Mouse (Mus musculus) G1E-ER4 (cell line): ENCODE data around the gene Chrna4. TPM values are rescaled to one million over a fixed set of nuclear protein-coding genes. Genes with fewer than 3 reads are reported as not detected.

Experiments used
- GATA1 ChIP-seq: IDR thresholded peaks from one replicate; pipeline ENCODE4 v1.8.0; 2012; ENCODE audit warnings: low read length, inconsistent platforms
- polyA plus RNA-seq: library from polyadenylated mRNA; stranded (reverse); fragments of >175 nt; gene quantifications from 2 replicates; pipeline ENCODE4 v1.2.3, GENCODE M21; 2012

The Chrna4 gene
- polyA plus RNA-seq = not detected in 2 replicates

DNA sequence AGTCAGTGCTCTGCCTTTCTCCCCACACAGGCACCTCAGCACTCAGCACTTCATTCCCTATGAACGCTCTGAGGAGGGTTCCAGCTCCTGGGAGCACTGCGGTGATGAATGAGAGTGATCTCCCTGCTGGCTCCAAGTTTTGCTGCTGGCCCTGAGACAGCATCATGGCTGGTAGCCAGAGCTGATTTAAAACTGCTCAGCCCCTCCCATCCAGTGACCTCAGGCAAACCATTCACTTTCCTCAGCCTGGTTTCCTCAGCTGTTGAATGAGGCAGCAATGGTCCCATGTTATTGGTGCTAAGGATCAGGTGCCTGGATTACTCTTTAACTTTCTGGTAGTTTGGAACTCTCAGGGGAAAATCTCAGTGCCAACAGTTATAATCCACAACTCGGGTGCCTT lies at the start of gene Chrna4:
Chrna4 (minus strand) TSS at position 110 of the 400 bp plus-strand sequence.
- TF ChIP-seq GATA1 = no peak

DNA sequence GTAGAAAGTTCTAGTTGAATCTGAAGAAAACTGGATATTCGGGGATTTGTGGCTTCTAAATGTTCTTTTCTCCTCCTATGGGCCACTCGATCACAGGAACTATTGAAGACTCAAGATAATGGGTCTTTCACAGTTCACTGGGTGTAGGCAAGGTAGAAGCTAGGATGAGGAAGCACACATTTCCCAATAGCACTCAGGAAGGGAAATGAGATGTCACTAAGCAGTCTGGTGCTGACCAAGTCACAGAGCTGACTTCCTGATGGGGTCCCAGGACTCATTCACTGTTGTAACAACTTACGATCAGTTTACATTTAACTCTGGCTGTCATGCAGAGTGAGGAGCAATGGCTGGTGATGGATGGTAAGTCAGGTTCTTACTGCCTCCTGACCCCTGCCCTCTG lies 46.8 kb upstream of the Chrna4 start:
- no peak for TF ChIP-seq GATA1

DNA sequence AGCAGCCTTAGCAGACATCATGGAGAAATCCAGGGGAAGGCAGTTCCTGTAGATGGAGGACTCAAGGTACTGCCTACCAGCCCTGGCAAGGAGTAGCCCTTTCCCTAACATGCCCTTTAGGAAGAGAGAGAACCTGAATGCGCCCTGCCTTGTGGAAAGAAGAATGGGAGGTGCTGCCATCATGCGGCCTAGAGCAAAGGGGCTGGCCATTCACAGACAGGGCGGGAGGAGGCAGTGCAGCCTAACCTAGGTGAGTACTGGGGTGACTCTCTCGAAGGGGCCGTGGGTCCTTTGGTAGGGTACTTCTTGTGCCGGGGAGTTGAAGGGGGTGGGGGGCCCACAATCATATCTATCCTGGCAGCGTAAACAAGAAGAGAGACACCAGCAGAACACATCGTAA lies 41.7 kb upstream of the Chrna4 start:
- TF ChIP-seq GATA1 = no peak

DNA sequence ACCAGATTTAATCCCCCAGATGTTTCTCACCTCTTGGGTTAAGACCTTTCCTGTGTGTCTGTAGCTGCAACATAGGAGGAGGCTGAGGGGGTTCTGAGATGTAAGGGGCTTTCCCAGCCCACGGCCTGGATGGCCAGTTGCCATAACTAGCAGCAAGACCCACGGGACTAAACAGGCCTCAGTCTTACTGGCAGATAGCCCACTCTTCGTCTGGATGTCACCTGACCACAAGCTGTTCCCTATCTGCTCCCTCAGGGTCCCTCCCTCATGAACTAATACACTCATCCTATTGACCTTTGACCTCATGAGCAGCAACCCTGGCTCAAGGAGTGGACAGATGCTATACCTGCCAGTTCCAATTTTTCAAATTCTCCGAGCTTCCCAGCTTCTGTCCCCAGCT lies 40.6 kb upstream of the Chrna4 start:
- no peak for TF ChIP-seq GATA1

DNA sequence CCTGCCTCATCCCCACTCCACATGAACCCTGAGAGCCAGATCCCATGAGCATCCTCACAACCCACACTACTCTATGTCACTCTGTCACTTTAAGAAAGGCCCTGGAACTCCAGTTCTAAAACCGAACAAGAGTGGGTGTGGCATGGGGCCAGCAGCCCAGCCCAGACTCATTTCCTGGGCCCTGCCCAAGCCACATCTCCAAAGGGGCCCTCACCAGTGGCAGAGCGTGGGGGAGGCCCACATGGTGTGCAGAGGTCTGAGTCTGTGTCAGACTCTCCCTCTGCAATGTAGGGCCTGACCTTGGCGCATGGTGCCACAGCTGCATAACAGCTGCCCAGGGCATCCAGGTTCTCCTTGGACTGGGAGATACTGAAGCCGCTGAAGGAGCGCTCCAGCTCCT lies 37.5 kb upstream of the Chrna4 start:
- TF ChIP-seq GATA1 = no peak

DNA sequence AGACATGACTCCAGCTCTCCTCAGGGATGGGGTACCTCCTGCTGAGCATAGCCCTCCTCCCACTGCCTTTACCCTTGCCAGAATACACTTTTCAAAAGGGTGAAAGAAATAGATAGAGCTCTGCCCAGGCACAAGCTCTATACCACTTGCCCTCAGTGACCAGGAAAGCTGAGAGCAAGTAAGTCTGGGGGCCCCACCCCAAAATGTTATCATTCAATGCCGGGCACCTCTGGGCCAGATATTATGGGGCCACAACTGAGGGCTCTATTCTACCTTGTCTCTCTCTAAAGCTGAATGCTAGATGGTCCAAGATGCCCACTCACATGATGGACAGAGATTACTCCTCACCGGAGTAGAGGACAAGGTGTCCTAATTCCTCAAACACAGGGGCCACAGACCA lies 36.2 kb upstream of the Chrna4 start:
- no peak for TF ChIP-seq GATA1

DNA sequence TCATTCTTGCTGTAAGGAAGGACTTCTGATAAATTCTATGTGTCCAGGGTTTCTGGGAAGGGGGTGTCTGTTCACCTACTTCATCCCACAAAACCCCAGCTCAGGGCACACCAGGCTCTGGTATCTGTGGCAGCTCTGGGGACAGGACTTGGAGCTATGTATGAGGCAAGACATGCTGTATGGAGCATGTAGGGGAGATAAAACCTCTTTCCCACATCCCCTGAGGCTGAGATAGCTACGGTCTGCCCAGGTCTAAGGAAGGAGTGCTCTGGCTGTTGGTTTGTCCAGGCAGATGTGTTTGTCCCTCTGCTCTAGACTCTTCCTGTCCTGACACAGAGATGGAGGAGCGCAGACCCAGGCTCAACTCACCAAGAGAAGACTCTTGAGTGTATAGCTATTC lies 35.6 kb upstream of the Chrna4 start:
- TF ChIP-seq GATA1 = no peak

DNA sequence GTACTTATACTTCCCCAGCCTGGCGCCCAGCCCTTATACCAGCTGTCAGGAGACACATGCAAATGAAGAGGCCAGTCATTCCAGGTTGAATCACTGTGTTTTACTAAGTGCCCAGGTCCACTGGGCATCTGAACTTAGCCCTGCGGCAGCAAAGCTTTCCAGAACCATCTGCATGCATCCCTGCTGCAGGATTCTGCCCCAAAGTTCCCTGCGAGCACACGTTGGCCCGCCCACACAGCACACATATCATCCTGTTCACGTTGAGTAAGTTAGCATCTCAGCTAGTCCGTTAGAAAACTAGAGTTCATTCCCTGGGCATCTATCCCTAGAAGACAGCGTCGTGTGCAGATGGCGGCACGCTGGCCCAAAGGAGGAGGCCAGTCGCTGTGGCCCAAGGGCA lies 32.2 kb upstream of the Chrna4 start:
- no peak for TF ChIP-seq GATA1

DNA sequence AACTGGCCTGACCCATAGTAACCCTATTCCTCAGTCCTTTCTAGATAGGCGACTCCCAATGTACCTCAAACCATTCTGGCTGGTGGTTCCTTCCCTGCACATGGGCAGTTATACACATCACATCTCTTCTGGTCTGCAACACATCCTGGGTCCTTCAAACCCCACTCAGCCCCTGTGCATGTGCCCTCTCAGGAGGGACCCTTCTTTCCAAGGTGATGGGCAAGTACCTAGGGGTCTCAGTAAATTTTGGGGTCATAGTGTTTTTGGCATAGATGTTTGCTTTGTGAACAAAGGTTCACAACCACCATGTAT lies 29.0 kb upstream of the Chrna4 start:
- TF ChIP-seq GATA1 = no peak

DNA sequence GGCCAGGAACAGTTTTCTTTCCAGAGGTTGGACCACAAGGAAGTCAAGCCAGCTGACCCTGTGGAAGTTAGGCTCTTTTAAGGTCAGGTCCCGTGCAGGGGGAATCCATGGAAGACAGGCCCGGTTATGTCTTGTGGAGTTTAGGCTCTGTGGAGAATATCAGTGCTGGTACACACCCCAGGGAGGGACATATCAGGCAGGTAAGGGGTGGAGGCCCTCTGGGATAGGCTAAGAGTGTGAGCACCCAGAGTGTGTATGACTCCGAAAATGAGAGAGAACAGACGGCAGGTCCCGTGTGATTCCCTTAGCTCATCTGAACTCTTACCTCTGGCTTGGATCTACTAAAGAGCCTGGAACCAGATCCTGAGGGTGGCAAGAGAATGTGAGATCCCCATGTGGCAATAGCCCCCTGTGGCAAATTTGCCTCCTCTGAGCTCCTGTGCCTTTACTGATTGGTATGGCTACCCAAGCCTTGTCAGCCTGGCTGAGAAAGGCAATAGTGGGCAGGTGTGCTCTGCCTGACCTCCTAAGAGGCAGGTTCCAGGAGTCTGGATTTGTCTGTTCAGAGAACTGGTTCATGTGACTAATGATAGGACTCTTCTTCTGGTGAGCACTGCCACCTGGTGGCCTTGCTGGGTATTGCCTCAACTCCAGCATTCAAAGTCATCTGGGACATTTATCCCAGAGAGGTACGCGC lies 28.5 kb upstream of the Chrna4 start:
- TF ChIP-seq GATA1 = no peak

DNA sequence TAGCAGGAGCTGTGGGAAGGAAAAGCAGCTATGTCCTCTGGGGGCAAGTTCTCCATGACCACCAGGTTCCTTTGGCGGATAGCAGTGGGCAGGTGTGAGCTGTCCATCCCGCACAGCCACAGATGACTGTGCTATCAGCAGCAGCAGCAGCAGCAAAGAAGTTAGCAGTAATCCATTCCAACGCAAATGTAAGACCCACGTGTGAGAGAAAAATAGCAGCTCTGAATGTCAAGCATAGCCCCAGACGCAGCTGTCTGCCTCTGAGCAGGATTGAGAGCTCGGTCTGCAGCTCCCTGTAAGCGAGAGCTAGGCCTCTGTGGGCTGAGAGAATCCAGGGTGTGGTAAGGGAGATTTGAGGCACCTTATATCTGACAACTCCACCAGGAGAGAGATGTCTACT lies 26.8 kb upstream of the Chrna4 start:
- no peak for TF ChIP-seq GATA1

DNA sequence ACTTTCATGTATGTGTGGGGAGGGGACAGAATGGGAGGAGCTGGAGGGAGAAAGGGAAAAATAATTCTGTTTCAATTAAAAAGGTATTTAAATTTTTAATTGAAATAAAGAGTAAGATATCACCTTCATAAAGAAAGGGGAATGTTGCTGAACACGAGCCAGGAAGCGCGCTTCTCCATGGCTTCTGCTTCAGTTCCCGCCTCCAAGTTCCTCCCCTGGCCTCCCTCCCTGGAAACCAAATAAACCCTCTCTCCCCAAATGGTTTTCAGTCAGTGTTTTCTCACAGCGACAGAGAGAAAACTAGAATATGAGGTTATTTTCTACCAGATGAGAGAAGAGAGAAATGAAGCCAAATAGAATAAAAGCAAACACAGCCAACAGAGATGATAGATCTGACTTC lies 25.2 kb upstream of the Chrna4 start:
- TF ChIP-seq GATA1 = no peak

DNA sequence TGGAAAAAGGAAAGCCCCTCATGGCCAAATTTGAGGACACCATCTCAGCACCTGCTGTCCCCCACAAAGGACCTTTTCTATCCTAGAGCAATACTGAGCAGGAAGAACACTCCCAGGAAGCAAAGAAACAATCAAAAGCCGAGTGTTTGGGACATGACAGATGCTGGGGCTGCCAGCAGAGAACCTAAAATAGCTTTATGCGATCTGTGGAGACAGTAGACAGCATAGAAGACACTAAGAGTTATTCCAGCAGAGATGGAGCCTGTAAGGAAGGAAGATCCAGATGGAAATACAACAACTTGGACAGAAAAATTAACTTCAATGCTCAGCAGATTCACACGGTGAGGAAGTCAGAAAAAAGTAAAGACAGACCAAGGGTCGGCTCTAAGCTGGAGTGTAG lies 22.5 kb upstream of the Chrna4 start:
- TF ChIP-seq GATA1 = no peak

DNA sequence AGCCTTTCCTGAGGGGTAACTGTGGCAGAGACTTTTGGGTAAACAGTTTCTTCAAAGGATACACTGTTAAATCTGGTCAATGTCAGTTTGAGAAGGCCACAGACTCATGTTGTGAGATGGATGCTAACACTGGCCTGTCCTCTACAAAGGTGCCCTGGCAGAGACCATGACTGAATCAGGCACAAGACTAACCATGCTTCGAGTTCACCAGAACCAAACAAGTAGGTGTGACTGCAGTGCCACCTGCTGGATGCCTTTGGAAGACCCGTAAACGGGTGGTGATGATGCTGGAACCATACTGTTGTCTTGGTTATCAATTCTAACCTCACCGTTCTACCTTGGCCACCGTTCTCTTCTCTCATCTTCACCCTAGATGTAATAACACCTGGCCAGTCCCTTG lies 16.8 kb upstream of the Chrna4 start:
- no peak for TF ChIP-seq GATA1

DNA sequence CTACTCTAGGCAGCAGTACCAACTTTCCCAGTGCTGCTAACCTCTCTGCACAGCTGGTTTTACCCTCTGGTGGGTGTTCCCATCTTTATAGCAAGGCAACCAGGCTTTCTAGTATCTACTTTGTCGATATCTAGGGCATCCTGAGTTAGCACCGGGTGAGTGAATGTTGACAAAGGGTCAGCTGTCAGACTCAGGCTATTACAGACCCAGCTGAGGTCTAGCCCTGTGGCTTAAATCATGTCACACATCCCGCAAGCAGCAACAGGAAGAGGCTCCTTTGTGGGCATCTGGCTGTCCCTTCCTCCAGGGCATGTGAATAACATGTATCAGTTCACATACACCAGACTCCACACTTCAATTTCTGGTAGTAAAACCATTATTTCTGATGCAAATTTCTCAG lies 14.8 kb upstream of the Chrna4 start:
- no peak for TF ChIP-seq GATA1

DNA sequence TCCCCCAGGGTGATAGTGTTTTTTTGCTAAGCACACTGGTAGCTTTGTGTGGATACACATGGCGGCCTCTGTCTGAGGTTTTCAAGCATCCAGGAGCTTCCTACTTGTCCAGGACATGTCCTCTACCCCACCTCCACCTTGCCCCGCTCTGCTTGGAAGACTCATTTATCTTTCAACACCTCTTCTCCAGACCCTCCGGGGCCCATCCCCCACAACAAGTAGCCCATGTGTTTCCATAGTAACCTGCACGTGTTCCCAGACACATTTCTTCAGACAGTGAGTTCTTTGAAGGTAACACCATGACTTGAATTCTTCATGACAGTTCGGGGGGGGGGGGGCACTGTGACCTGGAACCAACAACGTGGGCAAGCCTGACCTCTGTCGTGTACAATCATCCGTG lies 14.0 kb upstream of the Chrna4 start:
- TF ChIP-seq GATA1 = no peak

DNA sequence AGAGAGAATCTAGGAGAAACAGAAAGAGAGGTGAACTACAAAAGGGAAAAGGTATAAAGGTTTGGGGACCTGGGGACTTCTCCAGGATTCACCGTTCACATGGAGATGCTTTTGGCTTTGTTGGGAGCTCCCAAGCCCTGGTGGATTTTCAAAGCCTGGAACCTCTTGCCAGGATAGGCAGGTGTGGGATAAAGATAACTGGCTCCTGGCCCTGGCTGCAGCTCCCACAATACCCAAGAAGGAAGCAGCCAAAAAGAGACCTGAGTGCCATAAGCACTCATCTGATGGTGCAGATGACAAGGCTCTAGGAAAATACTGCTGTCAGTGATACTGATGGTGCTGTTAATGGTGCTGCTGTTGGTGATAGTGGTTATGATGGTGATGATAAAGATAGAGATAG lies 8.8 kb upstream of the Chrna4 start:
- TF ChIP-seq GATA1 = no peak

DNA sequence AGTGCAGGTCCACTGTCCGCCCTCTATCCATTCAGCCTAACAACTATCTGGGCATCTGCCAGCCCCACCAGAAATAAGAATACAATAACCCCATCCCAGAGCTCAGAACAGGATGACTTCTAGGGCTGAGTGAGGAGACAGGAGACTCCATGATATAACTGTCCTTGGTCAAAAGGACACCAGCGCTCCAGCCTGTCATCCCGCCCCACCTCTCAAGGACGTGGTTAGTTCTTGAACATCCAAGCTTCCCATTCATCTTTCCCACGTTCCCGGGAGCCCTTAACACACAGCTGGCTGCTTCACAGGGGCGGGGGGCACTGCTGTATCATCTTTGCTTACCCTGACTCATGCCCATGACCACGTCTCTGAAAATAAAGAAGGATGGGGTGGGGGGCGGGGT lies 5.6 kb upstream of the Chrna4 start:
- no peak for TF ChIP-seq GATA1
